Mouse (Mus musculus): ENCODE measurements at regions not wholly inside any gene's neighbourhood (a gene's known extent, or its start where the extent isn't known, plus 50 kb on each side); places are given as distances from the start of the nearest gene placed in this dataset.

GRCm38 (mm10) chr12:21496974-21497373 lies 79.5 kb upstream of the Ywhaq start:
- DNase-seq (ENCODE audit: low spot score, missing footprints) (no peak), ATAC-seq (ENCODE audit: low FRiP score) (no peak)
- H3K4me3 ChIP-seq (ENCODE audit: low read depth, low read length) = no peak overlapping the region
- no peak overlapping the region for H3K4me2 ChIP-seq
- H3K4me1 ChIP-seq (ENCODE audit: control insufficient read depth, insufficient read depth, low read length) = peaks cover 6% of the 10 kb centered on the region
- no peaks in the 10 kb centered on the region for H3K36me3 ChIP-seq (ENCODE audit: control insufficient read depth, insufficient read depth, low read length)
- whole genome bisulfite sequencing = 51% methylated on average over 5 of the region's 5 CpGs
- H3K27ac ChIP-seq (ENCODE audit: low read depth, low read length) = no peak overlapping the region
- H3K9me3 ChIP-seq (ENCODE audit: control insufficient read depth, low read length) = no peaks in the 10 kb centered on the region
- no peak overlapping the region for H3K9ac ChIP-seq (ENCODE audit: low read length)
- no peaks in the 10 kb centered on the region for H3K27me3 ChIP-seq (ENCODE audit: control insufficient read depth, insufficient read depth, low read length)

GRCm38 (mm10) chr12:21495511-21495910 lies 78.1 kb upstream of the Ywhaq start:
- peaks cover 6% of the 10 kb centered on the region for H3K4me1 ChIP-seq (ENCODE audit: control insufficient read depth, insufficient read depth, low read length)
- H3K9ac ChIP-seq (ENCODE audit: low read length) = no peak overlapping the region
- H3K4me3 ChIP-seq (ENCODE audit: low read depth, low read length) = no peak overlapping the region
- DNase-seq (ENCODE audit: low spot score, missing footprints) = no peak
- H3K36me3 ChIP-seq (ENCODE audit: control insufficient read depth, insufficient read depth, low read length) = no peaks in the 10 kb centered on the region
- ATAC-seq (ENCODE audit: low FRiP score) = no peak
- H3K27ac ChIP-seq (ENCODE audit: low read depth, low read length) = no peak overlapping the region
- 91% methylated on average over 6 of the region's 6 CpGs for WGBS
- no peak overlapping the region for H3K4me2 ChIP-seq
- no peaks in the 10 kb centered on the region for H3K27me3 ChIP-seq (ENCODE audit: control insufficient read depth, insufficient read depth, low read length)
- H3K9me3 ChIP-seq (ENCODE audit: control insufficient read depth, low read length) = no peaks in the 10 kb centered on the region

- no peak overlapping the region for H3K4me3 ChIP-seq (ENCODE audit: low read depth, low read length)
- H3K27me3 ChIP-seq (ENCODE audit: control insufficient read depth, insufficient read depth, low read length) = no peaks in the 10 kb centered on the region
- H3K4me1 ChIP-seq (ENCODE audit: control insufficient read depth, insufficient read depth, low read length) = peaks cover 6% of the 10 kb centered on the region
- H3K36me3 ChIP-seq (ENCODE audit: control insufficient read depth, insufficient read depth, low read length) = no peaks in the 10 kb centered on the region
- H3K4me2 ChIP-seq = no peak overlapping the region
- 44% methylated on average over 3 of the region's 3 CpGs for WGBS
- DNase-seq (ENCODE audit: low spot score, missing footprints) = no peak
- peak; percentile 42; the same call in 1 of the 2 replicates for ATAC-seq (ENCODE audit: low FRiP score)
- no peaks in the 10 kb centered on the region for H3K9me3 ChIP-seq (ENCODE audit: control insufficient read depth, low read length)
- H3K27ac ChIP-seq (ENCODE audit: low read depth, low read length) = no peak overlapping the region
- H3K9ac ChIP-seq (ENCODE audit: low read length) = no peak overlapping the region
These were observed 76.0 kb upstream of the Ywhaq start for GRCm38 (mm10) chr12:21493471-21493870.

GRCm38 (mm10) chr12:21492549-21493291 lies 75.3 kb upstream of the Ywhaq start:
- Histone ChIP-seq H3K4me1 (ENCODE audit: control insufficient read depth, insufficient read depth, low read length) (peaks cover 6% of the 10 kb centered on the region), H3K27me3 (ENCODE audit: control insufficient read depth, insufficient read depth, low read length) (no peaks in the 10 kb centered on the region), H3K27ac (ENCODE audit: low read depth, low read length) (no peak overlapping the region), H3K9me3 (ENCODE audit: control insufficient read depth, low read length) (no peaks in the 10 kb centered on the region), H3K4me2 (no peak overlapping the region), H3K9ac (ENCODE audit: low read length) (no peak overlapping the region), H3K36me3 (ENCODE audit: control insufficient read depth, insufficient read depth, low read length) (no peaks in the 10 kb centered on the region), H3K4me3 (ENCODE audit: low read depth, low read length) (no peak overlapping the region)
- ATAC-seq (ENCODE audit: low FRiP score) = peak; percentile 40; the same call in 1 of the 2 replicates
- WGBS = 78% methylated on average over 8 of the region's 8 CpGs
- no peak for DNase-seq (ENCODE audit: low spot score, missing footprints)

GRCm38 (mm10) chr12:21481644-21482043 lies 64.2 kb upstream of the Ywhaq start:
- no peak overlapping the region for H3K4me3 ChIP-seq (ENCODE audit: low read depth, low read length)
- no peaks in the 10 kb centered on the region for H3K4me1 ChIP-seq (ENCODE audit: control insufficient read depth, insufficient read depth, low read length)
- H3K27ac ChIP-seq (ENCODE audit: low read depth, low read length) = no peak overlapping the region
- no peaks in the 10 kb centered on the region for H3K36me3 ChIP-seq (ENCODE audit: control insufficient read depth, insufficient read depth, low read length)
- 82% methylated on average over 2 of the region's 2 CpGs for WGBS
- DNase-seq (ENCODE audit: low spot score, missing footprints) (no peak), ATAC-seq (ENCODE audit: low FRiP score) (no peak)
- H3K4me2 ChIP-seq = no peak overlapping the region
- no peaks in the 10 kb centered on the region; the same call in 1 of the 2 replicates for H3K9me3 ChIP-seq (ENCODE audit: control insufficient read depth, low read length)
- no peak overlapping the region for H3K9ac ChIP-seq (ENCODE audit: low read length)
- no peaks in the 10 kb centered on the region for H3K27me3 ChIP-seq (ENCODE audit: control insufficient read depth, insufficient read depth, low read length)

GRCm38 (mm10) chr12:21480226-21480625 lies 62.8 kb upstream of the Ywhaq start:
- no peak overlapping the region for H3K4me3 ChIP-seq (ENCODE audit: low read depth, low read length)
- H3K9me3 ChIP-seq (ENCODE audit: control insufficient read depth, low read length) = no peaks in the 10 kb centered on the region; the same call in 1 of the 2 replicates
- H3K4me1 ChIP-seq (ENCODE audit: control insufficient read depth, insufficient read depth, low read length) = no peaks in the 10 kb centered on the region
- no peaks in the 10 kb centered on the region for H3K27me3 ChIP-seq (ENCODE audit: control insufficient read depth, insufficient read depth, low read length)
- H3K27ac ChIP-seq (ENCODE audit: low read depth, low read length) = no peak overlapping the region
- no peak overlapping the region for H3K4me2 ChIP-seq
- WGBS = 94% methylated on average over 2 of the region's 2 CpGs
- ATAC-seq (ENCODE audit: low FRiP score) (no peak), DNase-seq (ENCODE audit: low spot score, missing footprints) (no peak)
- H3K9ac ChIP-seq (ENCODE audit: low read length) = no peak overlapping the region
- no peaks in the 10 kb centered on the region for H3K36me3 ChIP-seq (ENCODE audit: control insufficient read depth, insufficient read depth, low read length)

- WGBS = 70% methylated on average over 1 of the region's 1 CpGs
- no peaks in the 10 kb centered on the region; the same call in 1 of the 2 replicates for H3K9me3 ChIP-seq (ENCODE audit: control insufficient read depth, low read length)
- H3K27me3 ChIP-seq (ENCODE audit: control insufficient read depth, insufficient read depth, low read length) = no peaks in the 10 kb centered on the region
- H3K4me1 ChIP-seq (ENCODE audit: control insufficient read depth, insufficient read depth, low read length) = no peaks in the 10 kb centered on the region
- H3K4me3 ChIP-seq (ENCODE audit: low read depth, low read length) = no peak overlapping the region
- DNase-seq (ENCODE audit: low spot score, missing footprints) = no peak
- no peak overlapping the region for H3K9ac ChIP-seq (ENCODE audit: low read length)
- H3K4me2 ChIP-seq = no peak overlapping the region
- H3K36me3 ChIP-seq (ENCODE audit: control insufficient read depth, insufficient read depth, low read length) = no peaks in the 10 kb centered on the region
- no peak overlapping the region for H3K27ac ChIP-seq (ENCODE audit: low read depth, low read length)
- no peak for ATAC-seq (ENCODE audit: low FRiP score)
These were observed 61.8 kb upstream of the Ywhaq start for GRCm38 (mm10) chr12:21479251-21479650.

GRCm38 (mm10) chr12:21476516-21476915 lies 59.1 kb upstream of the Ywhaq start:
- 86% methylated on average over 2 of the region's 2 CpGs for WGBS
- Histone ChIP-seq H3K36me3 (ENCODE audit: control insufficient read depth, insufficient read depth, low read length) (no peaks in the 10 kb centered on the region), H3K27ac (ENCODE audit: low read depth, low read length) (no peak overlapping the region), H3K27me3 (ENCODE audit: control insufficient read depth, insufficient read depth, low read length) (no peaks in the 10 kb centered on the region), H3K4me2 (no peak overlapping the region), H3K4me1 (ENCODE audit: control insufficient read depth, insufficient read depth, low read length) (no peaks in the 10 kb centered on the region), H3K9ac (ENCODE audit: low read length) (no peak overlapping the region), H3K4me3 (ENCODE audit: low read depth, low read length) (no peak overlapping the region), H3K9me3 (ENCODE audit: control insufficient read depth, low read length) (no peaks in the 10 kb centered on the region)
- ATAC-seq (ENCODE audit: low FRiP score) (no peak), DNase-seq (ENCODE audit: low spot score, missing footprints) (no peak)

GRCm38 (mm10) chr12:21472951-21473710 lies 55.7 kb upstream of the Ywhaq start:
- no peak for ATAC-seq (ENCODE audit: low FRiP score)
- no peak overlapping the region for H3K9ac ChIP-seq (ENCODE audit: low read length)
- 85% methylated on average over 6 of the region's 6 CpGs for WGBS

More at GRCm38 (mm10) chr12:21472951-21473710, 55.7 kb upstream of the Ywhaq start:
- H3K9me3 ChIP-seq (ENCODE audit: control insufficient read depth, low read length) = no peaks in the 10 kb centered on the region
- H3K36me3 ChIP-seq (ENCODE audit: control insufficient read depth, insufficient read depth, low read length) = no peaks in the 10 kb centered on the region
- no peak overlapping the region for H3K27ac ChIP-seq (ENCODE audit: low read depth, low read length)
- no peaks in the 10 kb centered on the region for H3K27me3 ChIP-seq (ENCODE audit: control insufficient read depth, insufficient read depth, low read length)
- no peak overlapping the region for H3K4me2 ChIP-seq
- H3K4me3 ChIP-seq (ENCODE audit: low read depth, low read length) = no peak overlapping the region
- no peaks in the 10 kb centered on the region for H3K4me1 ChIP-seq (ENCODE audit: control insufficient read depth, insufficient read depth, low read length)
- no peak for DNase-seq (ENCODE audit: low spot score, missing footprints)
